Mouse (Mus musculus) lung, postnatal 0 days (tissue): ENCODE results near the gene Ptprc. TPM values are rescaled to one million over a fixed set of nuclear protein-coding genes. Genes with fewer than 3 reads are reported as not detected.

Experiments used
- ATAC-seq: fragments of 200-750 bp; cut with Nextera tagmentation; 2 replicates; pipeline ENCODE4 v1.8.0; 2017; ENCODE audit warnings: moderate library complexity
- DNase-seq: peaks from one replicate; pipeline ENCODE4 v3.0.0-alpha.2; 2016; ENCODE audit warnings: low spot score
- H3K27ac ChIP-seq: fragments of 300-500 bp; sonication (generic); 2 replicates; pipeline ENCODE4 v1.5.1; 2014; ENCODE audit warnings: antibody characterized with exemption, mild to moderate bottlenecking, low read length, mixed read lengths
- H3K27me3 ChIP-seq: fragments of 300-500 bp; sonication (generic); replicated peaks from 2 replicates; pipeline ENCODE4 v1.6.1; 2014; ENCODE audit warnings: low read length, mixed read lengths; ENCODE audit not compliant: insufficient read depth
- H3K36me3 ChIP-seq: fragments of 300-500 bp; sonication (generic); 2 replicates; pipeline ENCODE4 v1.6.1; 2014; ENCODE audit warnings: low read length, mixed read lengths; ENCODE audit not compliant: insufficient read depth
- H3K4me1 ChIP-seq: fragments of 300-500 bp; sonication (generic); 2 replicates; pipeline ENCODE4 v1.6.1; 2014; ENCODE audit warnings: antibody characterized with exemption, low read depth, low read length, mixed read lengths; ENCODE audit not compliant: insufficient read depth
- H3K4me2 ChIP-seq: fragments of 300-500 bp; sonication (generic); replicated peaks from 2 replicates; pipeline ENCODE4 v1.6.1; 2014; ENCODE audit warnings: low read depth, mild to moderate bottlenecking, low read length, moderate library complexity, mixed read lengths
- H3K4me3 ChIP-seq: fragments of 300-500 bp; sonication (generic); 2 replicates; pipeline ENCODE4 v1.5.1; 2014; ENCODE audit warnings: low read depth, low read length
- H3K9ac ChIP-seq: fragments of 300-500 bp; sonication (generic); replicated peaks from 2 replicates; pipeline ENCODE4 v1.6.1; 2014; ENCODE audit warnings: low read depth, mild to moderate bottlenecking
- H3K9me3 ChIP-seq: fragments of 300-500 bp; sonication (generic); 2 replicates; pipeline ENCODE4 v1.6.1; 2016; ENCODE audit warnings: low read length, mixed read lengths
- CTCF ChIP-seq: IDR thresholded peaks from 2 replicates; pipeline ENCODE4 v1.5.1; 2016; ENCODE audit warnings: antibody characterized with exemption, mild to moderate bottlenecking
- EP300 ChIP-seq: IDR thresholded peaks from 2 replicates; pipeline ENCODE4 v1.6.1; 2016; ENCODE audit warnings: antibody characterized with exemption, mild to moderate bottlenecking, control low read depth
- WGBS: fragments of 180-500 bp; shearing (Covaris S2); extraction: QIAGEN DNeasy Blood & Tissue Kit; methylation state at CpG from one replicate; pipeline ENCODE4 v1.1.7; 2014; 5-methylcytosine and 5-hydroxymethylcytosine counted together
- polyA plus RNA-seq: library from polyadenylated mRNA; unstranded; fragments of >200 nt; fragmentation: Nextera tagmentation; extraction: Ambion mirVana; gene quantifications from 2 replicates; pipeline ENCODE4 v1.2.1, GENCODE M21; 2015

Ptprc gene
- polyA plus RNA-seq, 1 experiment from 2014 or later: 9.3 TPM

DNA sequence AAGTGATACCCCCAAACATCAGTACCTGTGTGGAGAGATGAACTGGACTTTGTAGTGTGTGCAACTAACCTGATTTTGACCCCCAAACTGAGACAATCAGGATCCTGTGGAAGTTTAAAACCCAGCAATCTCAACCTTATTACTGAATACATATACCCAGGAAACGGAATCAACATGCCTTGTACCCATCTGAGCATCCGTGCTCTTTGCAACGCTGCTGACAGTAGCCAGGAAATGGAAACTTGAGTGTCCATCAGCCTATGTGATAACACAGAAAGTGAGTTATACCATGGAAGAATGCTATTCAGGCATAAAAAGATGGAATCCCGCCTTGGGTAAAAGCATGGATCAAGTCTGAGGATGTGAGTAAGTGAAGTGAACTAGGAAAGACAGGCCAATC is 34.7 kb downstream of the Ptprc start:
- no peak overlapping the region for H3K27ac ChIP-seq
- no peak overlapping the region for H3K4me2 ChIP-seq
- no peak overlapping the region for H3K9ac ChIP-seq
- H3K36me3 ChIP-seq: no peaks in the 10 kb centered on the region
- ATAC-seq (no peak), DNase-seq (no peak)
- no peaks in the 10 kb centered on the region for H3K27me3 ChIP-seq
- no peaks in the 10 kb centered on the region for H3K4me1 ChIP-seq
- WGBS: 80% methylated on average over 4 of the region's 4 CpGs
- no peaks in the 10 kb centered on the region for H3K9me3 ChIP-seq
- H3K4me3 ChIP-seq: no peak overlapping the region
- TF ChIP-seq EP300 (no peak), CTCF (no peak)

DNA sequence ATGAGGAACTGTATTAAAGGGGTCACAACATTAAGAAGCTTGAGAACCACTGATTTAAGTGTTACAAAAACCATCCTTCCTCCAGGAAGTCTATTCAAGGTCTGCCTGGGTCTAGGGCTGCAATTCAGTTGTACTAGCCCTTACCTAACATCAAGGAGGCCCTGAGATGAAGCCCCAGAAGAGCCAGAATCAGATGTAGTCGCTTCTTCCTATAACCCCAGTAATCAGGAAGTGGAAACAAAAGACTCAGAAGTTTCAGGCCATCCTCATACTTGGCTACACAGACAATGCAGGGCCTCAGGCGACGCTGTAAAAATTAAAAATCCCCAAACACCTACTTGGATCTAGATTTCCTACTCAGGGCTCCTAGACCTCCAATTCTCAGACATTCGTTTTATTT is 37.8 kb downstream of the Ptprc start:
- no peak for ATAC-seq
- Histone ChIP-seq H3K9me3 (no peaks in the 10 kb centered on the region), H3K36me3 (no peaks in the 10 kb centered on the region), H3K4me3 (no peak overlapping the region), H3K4me1 (no peaks in the 10 kb centered on the region), H3K27me3 (no peaks in the 10 kb centered on the region), H3K9ac (no peak overlapping the region), H3K27ac (no peak overlapping the region), H3K4me2 (no peak overlapping the region)
- TF ChIP-seq CTCF (no peak), EP300 (no peak)
- DNase-seq: no peak
- 76% methylated on average over 4 of the region's 4 CpGs for WGBS

DNA sequence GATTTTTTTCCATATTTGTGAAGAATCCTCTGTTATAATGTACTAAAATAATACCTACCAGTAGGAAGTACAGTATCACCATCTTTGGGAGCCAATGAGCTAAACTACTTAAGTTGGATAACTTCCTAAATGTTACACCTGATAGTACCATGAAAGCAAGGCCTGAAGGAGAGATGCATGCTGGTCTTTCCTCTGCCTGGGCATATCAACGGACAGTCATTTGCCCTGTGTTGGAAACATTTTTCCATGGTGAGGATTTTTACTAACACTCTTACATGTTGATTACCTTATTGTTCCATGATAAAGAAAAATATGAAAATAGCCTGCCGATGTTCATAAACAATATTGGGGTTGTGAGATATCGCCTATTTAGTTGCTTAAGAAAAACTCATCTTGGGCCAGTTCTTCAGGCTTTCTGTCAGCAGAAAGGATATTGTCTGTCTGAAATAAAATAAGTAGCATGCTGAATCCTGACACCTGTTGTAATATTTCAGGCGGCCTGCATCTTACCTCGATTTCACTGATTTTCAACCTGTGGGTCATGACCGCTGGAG is 38.4 kb downstream of the Ptprc start:
- TF ChIP-seq CTCF: no peak
- TF ChIP-seq EP300: no peak
- H3K27me3 ChIP-seq: no peaks in the 10 kb centered on the region
- no peaks in the 10 kb centered on the region for H3K36me3 ChIP-seq
- no peak overlapping the region for H3K9ac ChIP-seq
- no peak overlapping the region for H3K4me3 ChIP-seq
- no peak overlapping the region for H3K27ac ChIP-seq
- no peak for ATAC-seq
- no peaks in the 10 kb centered on the region for H3K9me3 ChIP-seq
- H3K4me2 ChIP-seq: no peak overlapping the region
- no peak for DNase-seq
- no peaks in the 10 kb centered on the region for H3K4me1 ChIP-seq
- WGBS: 93% methylated on average over 6 of the region's 6 CpGs

DNA sequence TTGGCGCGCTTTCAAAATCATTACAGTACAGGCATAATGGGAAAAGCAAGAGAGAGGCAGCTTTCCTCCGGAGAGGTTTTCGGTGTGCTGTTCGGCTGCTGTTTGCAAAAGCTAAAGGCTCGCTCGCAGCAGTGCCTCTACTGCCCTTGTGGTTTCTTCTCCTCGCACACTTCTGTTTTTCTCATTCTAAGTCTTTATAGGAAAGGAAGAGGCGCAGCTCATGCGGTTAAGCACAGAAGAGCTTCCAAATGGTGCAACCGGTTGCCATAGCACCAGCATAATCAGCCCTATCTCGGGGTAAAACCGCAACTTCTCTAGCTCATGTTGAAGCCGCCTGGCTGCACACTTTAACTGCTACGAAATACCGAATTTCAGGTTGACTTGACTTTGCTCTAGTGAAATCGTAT is 39.1 kb downstream of the Ptprc start:
- no peaks in the 10 kb centered on the region for H3K36me3 ChIP-seq
- WGBS: 47% methylated on average over 17 of the region's 17 CpGs
- peak; percentile 77 for ATAC-seq
- H3K4me2 ChIP-seq: peak overlapping the region; percentile 44
- no peak overlapping the region for H3K9ac ChIP-seq
- H3K27ac ChIP-seq: no peak overlapping the region
- H3K4me3 ChIP-seq: 0 out of 2 replicates have a peak overlapping the region, but pooled peaks have one; percentile 3
- no peak for TF ChIP-seq CTCF
- no peak for TF ChIP-seq EP300
- H3K27me3 ChIP-seq: no peaks in the 10 kb centered on the region
- DNase-seq: peak; percentile 75
- H3K9me3 ChIP-seq: no peaks in the 10 kb centered on the region
- no peaks in the 10 kb centered on the region for H3K4me1 ChIP-seq

DNA sequence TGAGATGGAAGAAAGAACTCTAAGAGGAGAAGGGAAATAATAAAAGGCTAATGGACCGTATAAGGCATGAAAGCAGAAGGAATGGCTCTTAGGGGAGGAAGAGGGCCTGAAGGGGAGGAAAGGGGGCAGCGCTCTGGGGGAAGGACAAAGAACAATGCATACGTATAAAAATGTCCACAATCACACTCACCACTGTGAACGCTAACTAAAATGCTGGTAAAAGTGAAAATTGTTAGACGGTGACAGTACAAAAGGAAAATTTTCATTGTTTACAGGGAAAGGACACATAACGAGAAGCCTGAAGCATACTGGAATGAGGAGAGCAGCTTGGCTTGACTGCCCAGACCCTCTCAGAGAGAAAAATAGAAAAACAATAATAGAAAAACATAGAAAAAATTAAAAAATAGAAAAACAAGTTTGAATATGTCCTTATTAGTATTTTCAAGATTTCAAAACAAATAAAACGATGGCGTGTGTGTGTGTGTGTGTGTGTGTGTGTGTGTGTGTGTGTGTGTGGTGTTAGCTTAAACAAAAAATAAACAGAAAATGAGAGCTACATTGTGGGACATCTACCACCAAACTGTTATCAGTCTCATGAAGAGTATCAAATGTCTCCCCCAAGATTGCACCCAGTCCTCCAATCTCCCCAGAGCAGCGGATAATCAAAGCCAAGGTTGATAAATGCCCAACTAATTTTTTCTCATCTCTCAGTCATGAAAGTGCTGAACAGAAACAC is 39.7 kb downstream of the Ptprc start:
- ATAC-seq: no peak
- H3K9ac ChIP-seq: no peak overlapping the region
- no peaks in the 10 kb centered on the region for H3K4me1 ChIP-seq
- DNase-seq: no peak
- H3K4me2 ChIP-seq: peak overlapping the region; percentile 44
- no peaks in the 10 kb centered on the region for H3K36me3 ChIP-seq
- no peak overlapping the region for H3K27ac ChIP-seq
- H3K9me3 ChIP-seq: no peaks in the 10 kb centered on the region
- 0 out of 2 replicates have a peak overlapping the region, but pooled peaks have one; percentile 3 for H3K4me3 ChIP-seq
- H3K27me3 ChIP-seq: no peaks in the 10 kb centered on the region
- no peak for TF ChIP-seq CTCF
- TF ChIP-seq EP300: no peak
- WGBS: 61% methylated on average over 9 of the region's 9 CpGs

DNA sequence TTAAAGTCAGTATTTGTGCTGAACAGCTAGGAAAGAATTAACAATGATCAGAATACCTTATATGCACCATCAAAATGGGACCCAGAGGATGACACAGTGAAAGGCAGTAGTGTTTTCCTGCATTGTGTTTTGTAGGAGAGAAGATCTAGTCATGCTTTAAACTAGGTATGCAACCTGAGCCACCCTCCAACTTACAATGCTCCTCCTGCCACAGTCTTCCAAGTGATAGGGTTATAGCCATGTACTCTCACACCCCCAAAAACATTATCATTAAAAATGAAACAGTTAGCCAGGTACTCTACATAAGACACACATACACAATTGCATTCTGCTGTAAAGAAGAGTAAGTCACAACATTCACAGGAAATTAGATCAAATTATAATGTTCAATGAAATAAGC is 40.4 kb downstream of the Ptprc start:
- TF ChIP-seq EP300 (no peak), CTCF (no peak)
- Histone ChIP-seq H3K4me3 (no peak overlapping the region), H3K27me3 (no peaks in the 10 kb centered on the region), H3K9ac (no peak overlapping the region), H3K27ac (no peak overlapping the region), H3K4me1 (no peaks in the 10 kb centered on the region), H3K9me3 (no peaks in the 10 kb centered on the region), H3K36me3 (no peaks in the 10 kb centered on the region), H3K4me2 (no peak overlapping the region)
- ATAC-seq (no peak), DNase-seq (no peak)
